Mouse (Mus musculus) spleen, embryonic (tissue): ENCODE data around the gene Chp2.

ENCODE experiments used
- CTCF ChIA-PET: fragments of 350-600 bp; sonication (Branson Sonifier 250); formaldehyde crosslinking; loops from one replicate; lab custom pipeline; 2022; lab: Charles Lee

The Chp2 gene

DNA sequence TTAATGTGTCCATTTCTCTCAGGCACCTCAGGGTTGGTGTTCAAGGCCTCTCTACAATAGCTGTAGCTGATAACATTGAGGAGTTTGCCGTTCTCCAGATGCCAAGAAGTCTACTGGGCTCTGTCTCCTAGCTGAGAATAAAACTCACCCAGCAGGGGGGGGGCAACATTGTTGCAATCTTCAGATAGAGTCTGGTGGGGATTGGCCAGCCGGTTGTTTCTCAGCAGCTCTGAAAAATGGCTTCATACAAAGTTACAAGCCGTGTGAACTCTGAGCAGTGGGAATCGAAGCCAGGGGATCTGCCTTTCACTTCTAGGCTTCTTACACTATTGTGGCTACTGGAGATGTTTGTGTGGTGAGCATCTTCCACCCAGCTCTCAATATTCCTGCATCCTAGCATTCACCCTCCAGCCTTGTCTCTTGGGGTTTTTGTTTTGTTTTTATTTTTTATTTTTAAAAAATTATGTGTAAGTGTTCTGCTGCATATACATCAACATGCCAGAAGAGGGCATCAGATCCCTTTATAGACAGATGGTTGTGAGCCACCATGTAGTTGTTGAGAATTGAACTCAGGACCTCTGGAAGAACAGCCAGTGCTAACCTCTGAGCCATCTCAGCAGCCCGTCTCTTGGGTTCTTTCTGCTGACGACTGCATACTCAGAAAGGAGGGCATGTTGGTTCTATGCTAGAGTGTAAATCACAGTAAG, 21.3 kb downstream of the Chp2 start:
- CTCF ChIA-PET: interaction anchor here (0.8 kb wide), 1 partner anchor 50 kb away, joined by 3 read pairs; no protein-coding TSS in a partner anchor

DNA sequence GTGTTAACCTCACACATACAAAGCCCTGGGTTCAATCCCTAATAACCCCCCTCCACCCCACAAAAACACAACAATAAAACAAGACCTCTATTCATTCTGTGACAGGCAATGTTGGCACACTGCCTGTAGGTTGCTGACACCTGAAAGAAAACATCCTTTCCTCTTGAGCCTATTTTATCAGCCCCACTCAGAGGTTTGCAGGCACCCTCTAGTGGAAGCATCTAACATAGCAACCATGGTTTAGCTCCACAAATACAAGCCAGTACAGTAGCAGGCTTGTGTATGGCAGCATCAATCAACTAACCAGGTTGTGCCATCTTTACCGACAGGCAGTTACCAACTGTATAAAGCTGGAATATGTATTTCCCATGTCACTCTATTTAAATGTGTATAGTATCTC, 23.0 kb downstream of the Chp2 start:
- CTCF ChIA-PET: interaction anchor here (0.5 to 1.0 kb wide), 2 partner anchors 13 to 224 kb away, joined by 4 to 5 read pairs; no protein-coding TSS in a partner anchor

DNA sequence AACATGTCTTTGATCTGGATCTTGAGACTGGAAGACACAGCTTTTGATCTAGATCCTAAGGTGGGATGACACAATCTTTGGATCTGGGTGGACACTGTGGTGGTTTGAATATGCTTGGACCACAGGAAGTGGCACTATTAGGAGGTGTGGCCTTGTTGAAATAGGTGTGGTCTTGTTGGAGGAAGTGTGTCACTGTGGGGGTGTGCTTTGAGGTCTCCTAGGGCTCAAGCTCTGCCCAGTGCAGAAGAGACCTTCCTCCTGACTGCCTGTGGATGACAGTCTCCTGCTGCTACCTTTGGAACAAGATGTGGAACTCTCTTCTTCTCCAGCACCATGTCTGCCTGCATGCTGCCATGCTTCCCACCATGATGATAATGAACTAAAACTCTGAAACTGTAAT, 23.4 kb downstream of the Chp2 start:
- CTCF ChIA-PET: interaction anchor here (0.5 kb wide), 1 partner anchor 12 kb away, joined by 5 read pairs; no protein-coding TSS in a partner anchor

DNA sequence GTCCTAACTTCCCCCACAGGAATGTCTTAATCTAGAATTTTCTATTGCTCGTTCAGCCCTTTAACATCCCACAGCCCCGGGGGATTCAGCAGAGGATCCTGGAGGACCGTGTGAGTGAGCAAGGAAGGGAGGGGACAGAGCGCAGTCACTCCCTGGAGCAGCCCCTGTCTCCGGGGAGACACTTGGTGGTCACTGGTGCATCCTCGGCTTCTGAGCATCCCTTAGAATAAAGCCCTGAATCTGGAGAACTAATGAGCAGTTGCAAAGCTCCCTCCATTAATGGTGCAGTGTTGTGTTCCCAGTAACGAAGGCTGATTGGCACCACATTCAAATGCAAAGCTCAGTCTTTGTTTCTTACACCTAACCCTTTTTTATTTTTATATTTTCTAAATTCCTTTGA, 24.9 kb downstream of the Chp2 start:
- CTCF ChIA-PET: no interaction called here

DNA sequence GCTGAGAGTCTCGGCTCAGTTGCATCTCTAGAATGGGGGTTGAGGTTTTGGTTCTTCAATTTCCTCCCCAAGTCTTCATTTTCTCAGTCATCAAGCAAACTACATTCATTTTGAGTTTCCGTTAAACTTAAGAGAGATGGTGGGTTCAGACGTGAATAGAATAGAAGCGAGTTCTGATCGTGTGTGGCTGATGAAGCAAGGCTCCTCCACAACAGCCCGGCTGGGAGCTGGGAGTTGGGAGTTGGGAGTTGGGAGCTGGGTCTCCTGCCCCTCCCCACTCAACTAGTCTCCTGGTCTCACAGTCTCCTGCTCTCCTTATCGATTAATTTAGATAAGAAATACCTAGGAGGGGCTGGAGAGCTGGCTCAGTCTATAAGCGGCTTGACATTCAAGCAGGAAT, 25.3 kb downstream of the Chp2 start:
- CTCF ChIA-PET: no interaction called here

DNA sequence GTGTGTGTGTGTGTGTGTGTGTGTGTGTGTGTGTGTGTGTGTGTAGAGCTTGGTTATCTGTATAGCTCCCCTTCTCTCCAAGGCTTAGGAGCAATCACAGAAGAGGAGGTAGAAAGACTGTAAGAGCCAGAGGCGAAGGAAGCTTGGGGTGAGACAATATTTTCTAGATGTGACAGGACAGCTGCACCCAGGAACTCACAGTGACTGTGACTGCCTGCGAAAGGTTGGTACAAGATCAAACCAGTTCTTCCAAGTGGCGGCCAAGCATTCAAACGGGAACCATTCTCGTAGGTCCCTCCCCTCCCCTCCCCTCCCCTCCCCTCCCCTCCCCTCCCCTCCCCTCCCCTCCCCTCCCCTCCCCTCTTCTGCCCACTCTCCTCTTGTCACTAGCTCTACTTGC, 26.7 kb downstream of the Chp2 start:
- CTCF ChIA-PET: interaction anchor here (0.9 kb wide), 1 partner anchor 21 kb away, joined by 3 read pairs; no protein-coding TSS in a partner anchor

DNA sequence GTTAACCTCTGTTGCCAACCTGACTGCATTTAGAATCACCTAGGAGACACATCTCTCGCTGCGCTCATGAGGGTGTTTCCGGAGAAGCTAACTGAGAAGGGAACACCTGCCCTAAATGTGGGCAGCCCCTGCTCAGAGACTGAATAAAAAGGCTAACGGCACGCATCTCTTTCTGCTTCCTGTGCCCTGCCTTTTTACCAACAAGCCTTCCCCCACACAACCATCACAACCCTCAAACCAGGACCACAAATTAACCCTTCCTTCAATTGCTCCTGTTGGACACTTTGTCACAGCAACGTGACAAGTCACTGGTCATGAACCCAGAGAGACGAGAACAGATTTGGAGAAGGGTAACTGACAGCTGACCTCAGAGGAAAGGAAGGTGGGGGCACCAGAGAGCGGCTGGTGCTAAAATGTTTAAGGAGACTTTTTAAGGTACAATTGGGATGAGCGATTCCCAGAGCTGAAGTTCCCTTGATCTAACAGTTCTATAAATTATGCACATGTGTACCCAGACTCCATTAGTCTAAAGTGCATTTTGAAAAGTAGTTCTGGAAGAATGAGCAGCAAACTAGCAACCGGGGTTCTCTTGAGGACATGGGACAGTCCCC, 28.1 kb downstream of the Chp2 start:
- CTCF ChIA-PET: interaction anchor here (1.0 kb wide), 1 partner anchor 63 kb away, joined by 3 read pairs; no protein-coding TSS in a partner anchor

DNA sequence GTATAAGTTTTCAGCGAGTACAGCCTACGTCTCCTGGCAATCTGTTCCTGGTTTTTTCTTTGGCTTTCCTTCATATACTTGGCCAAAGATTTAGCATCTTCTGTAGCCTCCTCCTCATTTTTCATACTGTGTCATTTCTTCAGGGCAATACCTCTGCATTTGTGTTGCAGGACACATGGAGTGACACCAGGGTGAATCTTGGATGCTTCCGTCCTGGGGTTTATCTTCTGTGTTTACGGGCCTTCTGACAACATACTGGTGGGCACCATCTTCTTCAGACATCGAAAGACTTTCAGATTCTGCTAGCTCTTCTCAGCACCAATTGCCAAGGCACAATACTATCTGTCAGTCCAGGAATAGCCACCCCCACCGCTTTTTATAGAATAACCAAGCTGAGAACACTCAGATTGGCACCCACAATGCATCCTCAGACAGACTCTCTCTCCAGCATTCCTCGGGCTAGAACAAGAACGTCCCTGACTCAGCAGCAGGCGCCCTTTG, 30.1 kb downstream of the Chp2 start:
- CTCF ChIA-PET: interaction anchor here (0.6 kb wide), 1 partner anchor 108 kb away, joined by 3 read pairs; no protein-coding TSS in a partner anchor

DNA sequence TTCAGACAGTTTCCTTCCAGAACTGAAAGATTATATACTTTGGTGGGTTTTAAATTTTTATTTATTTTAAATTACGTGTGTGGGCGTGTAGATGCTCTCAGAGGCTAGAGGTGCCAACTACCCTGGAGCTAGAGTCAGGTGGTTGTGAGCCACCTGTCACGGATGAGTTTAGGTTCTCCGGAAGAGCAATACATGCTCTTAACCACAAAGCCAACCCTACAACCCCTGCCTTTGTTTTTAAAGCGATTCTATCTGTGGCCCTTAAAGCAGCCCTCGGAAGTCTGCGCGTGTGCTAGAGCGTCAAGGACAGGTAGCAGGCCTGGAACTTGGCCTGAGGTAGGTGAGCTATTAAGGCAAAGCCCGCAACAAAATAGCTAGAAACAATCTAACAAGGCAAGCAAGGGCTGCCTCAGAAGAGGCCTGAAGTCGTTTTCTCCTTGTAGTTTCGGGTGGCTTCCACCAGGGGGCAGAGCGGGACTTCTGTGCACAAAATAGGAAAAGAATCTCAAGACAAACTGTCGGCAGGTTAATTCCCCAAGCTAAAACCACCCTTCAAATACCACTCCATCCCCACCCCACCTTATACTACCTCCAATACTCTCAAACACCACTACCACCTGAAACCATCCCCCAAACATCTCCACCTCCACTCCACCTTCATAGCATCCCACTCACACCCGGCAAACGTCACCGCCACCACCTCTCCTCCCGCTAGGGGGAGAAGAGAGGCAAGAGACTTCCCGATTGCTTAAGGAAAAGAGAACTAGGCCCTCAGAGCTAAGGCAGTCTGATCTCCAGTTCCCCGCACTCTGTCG, 32.1 kb downstream of the Chp2 start:
- CTCF ChIA-PET: interaction anchor here (0.7 to 1.4 kb wide), 4 partner anchors 9 to 209 kb away, joined by 3 to 5 read pairs (median 3); no protein-coding TSS in a partner anchor

DNA sequence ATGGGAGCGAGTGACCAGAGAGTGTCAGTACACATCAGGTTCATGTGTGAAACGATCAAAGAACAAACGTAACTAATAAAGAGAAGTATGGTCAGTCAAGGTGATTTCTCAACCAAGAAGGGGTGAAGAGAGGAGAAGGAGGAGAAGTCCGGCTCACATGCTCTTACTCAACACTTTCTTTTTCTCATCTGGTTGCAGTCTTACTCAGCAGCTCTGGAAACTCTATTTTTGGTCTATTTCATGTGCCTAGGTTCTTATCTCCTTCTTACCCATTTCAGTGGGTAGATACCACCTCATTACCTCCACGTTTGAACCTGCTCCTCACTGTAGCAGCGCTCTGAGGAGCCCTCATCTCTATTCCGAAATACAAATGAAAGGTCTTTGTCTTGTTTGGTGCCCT, 37.4 kb downstream of the Chp2 start:
- CTCF ChIA-PET: no interaction called here

DNA sequence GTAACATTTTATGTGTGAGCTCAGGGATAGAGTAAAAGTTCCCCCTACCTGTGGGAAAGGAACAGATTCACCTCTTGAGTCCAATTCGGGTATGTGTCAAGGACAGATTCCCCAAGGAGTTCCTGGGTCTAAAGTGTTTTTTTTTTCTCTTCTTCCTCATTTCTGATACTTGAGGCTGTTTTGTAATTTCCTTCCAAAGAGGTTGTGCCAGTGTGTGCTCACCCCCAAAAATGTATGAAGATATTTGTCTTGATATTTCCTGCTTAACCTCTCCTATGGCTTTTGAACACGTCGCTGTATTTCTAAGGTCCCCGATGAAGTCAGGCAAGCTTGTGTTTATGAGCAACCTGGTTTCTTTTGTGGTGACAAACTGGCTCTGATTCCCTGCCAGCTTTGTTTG, 39.2 kb downstream of the Chp2 start:
- CTCF ChIA-PET: interaction anchor here (0.6 to 0.8 kb wide), 4 partner anchors 83 to 274 kb away, joined by 3 to 6 read pairs (median 4); no protein-coding TSS in a partner anchor

DNA sequence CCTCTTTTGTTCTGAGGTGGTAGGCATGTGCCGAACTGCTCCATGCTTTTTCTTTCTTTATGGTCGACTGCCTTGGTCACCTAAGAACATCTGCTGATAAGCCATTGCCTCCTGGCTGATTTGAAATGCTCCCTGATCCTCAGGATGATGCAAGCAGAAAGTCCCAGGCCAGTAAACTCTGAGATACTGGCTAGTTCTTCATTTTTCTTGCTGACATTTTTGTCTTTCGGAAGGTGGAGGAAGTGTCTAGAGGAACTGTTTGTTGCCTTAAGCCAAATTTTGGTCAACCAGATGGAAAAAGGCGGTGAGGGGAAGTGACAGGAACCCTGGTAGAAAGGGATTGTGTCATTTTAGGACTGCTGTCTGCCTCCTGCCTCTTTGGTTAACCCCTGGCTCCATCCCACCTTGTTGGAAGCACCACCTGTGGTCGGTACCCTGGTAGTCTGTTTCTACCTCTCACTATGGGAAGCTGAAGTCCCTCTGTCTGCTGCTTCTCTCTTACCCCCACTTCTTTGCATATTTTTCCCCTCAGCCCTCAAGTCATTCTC, 40.8 kb downstream of the Chp2 start:
- CTCF ChIA-PET: interaction anchor here (0.6 to 1.4 kb wide), 2 partner anchors 9 to 206 kb away, joined by 5 to 9 read pairs; no protein-coding TSS in a partner anchor

DNA sequence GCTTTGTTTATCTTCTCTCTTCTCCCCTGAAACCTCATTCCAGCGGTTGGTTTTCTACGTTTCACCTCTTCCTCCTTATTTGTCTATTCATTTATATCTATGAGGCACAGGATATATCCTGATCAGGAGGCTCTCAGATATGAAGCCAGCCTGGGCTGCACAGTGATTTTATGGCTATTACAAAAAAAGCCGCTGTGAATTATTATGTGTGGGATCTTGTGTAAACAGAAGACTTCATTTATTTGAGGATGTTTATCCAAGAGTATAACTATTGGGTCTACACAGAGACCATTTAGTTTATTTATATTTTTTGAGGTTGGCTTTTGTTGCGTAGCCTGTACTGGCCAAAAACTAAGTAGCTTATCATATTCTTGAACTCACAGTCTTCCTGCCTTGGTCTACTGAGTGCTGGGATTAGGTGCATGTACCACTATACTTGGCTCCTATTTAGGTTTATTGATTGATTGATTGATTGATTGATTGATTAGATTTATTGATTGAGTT, 49.7 kb downstream of the Chp2 start:
- CTCF ChIA-PET: no interaction called here

DNA sequence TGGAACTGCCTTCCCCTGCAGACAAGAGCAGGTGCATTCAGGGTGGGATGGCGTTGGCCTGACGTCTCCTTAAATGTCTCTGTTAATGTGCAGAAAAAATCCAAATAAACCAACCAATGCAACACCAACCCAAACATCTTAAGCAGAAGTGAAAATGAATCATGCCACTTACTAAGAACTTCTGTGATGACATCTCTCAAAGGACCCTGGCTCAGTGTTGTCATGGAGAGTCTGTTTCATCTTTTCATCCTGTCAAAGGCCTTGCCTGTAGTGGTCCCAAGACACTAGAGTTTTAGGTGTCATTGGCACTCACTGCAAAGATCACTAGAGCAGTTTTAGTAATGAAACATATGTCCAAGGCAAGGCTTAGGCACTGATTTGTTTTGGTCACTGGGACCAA, 53.0 kb downstream of the Chp2 start:
- CTCF ChIA-PET: no interaction called here
